Mouse (Mus musculus) liver, embryonic 16.5 days (tissue): ENCODE data around the gene Gm43552. TPM values are rescaled to one million over a fixed set of nuclear protein-coding genes. Genes with fewer than 3 reads are reported as not detected.

Experiments
- ATAC-seq: fragments of 200-750 bp; cut with Nextera tagmentation; 2 replicates; pipeline ENCODE4 v1.8.0; 2017; ENCODE audit warnings: low read depth, mild to moderate bottlenecking, moderate number of reproducible peaks, moderate library complexity
- H3K27ac ChIP-seq: fragments of 300-500 bp; sonication (generic); 2 replicates; pipeline ENCODE4 v1.5.1; 2014; ENCODE audit warnings: mild to moderate bottlenecking, low read length
- H3K27me3 ChIP-seq: fragments of 300-500 bp; sonication (generic); 2 replicates; pipeline ENCODE4 v1.6.1; 2014; ENCODE audit warnings: low read depth, low read length, mixed read lengths; ENCODE audit not compliant: control insufficient read depth, insufficient read depth
- H3K36me3 ChIP-seq: fragments of 300-500 bp; sonication (generic); 2 replicates; pipeline ENCODE4 v1.6.1; 2014; ENCODE audit warnings: mild to moderate bottlenecking; ENCODE audit not compliant: control insufficient read depth, insufficient read depth
- H3K4me1 ChIP-seq: fragments of 300-500 bp; sonication (generic); 2 replicates; pipeline ENCODE4 v1.6.1; 2014; ENCODE audit warnings: low read depth, low read length, mixed read lengths; ENCODE audit not compliant: control insufficient read depth
- H3K4me2 ChIP-seq: fragments of 300-500 bp; sonication (generic); 2 replicates; pipeline ENCODE4 v1.6.1; 2014; ENCODE audit warnings: low read depth, low read length, mixed read lengths
- H3K4me3 ChIP-seq: fragments of 300-500 bp; sonication (generic); 2 replicates; pipeline ENCODE4 v1.5.1; 2014; ENCODE audit warnings: low read depth, mild to moderate bottlenecking, low read length
- H3K9ac ChIP-seq: fragments of 300-500 bp; sonication (generic); 2 replicates; pipeline ENCODE4 v1.6.1; 2014; ENCODE audit warnings: low read depth, low read length
- H3K9me3 ChIP-seq: fragments of 300-500 bp; sonication (generic); replicated peaks from 2 replicates; pipeline ENCODE4 v1.6.1; 2016; ENCODE audit warnings: low read length; ENCODE audit not compliant: control insufficient read depth
- WGBS: fragments of 180-500 bp; shearing (Covaris S2); extraction: QIAGEN DNeasy Blood & Tissue Kit; methylation state at CpG from one replicate; pipeline ENCODE4 v1.1.7; 2014; ENCODE audit not compliant: insufficient replicate concordance; 5-methylcytosine and 5-hydroxymethylcytosine counted together
- polyA plus RNA-seq: library from polyadenylated mRNA; unstranded; fragments of >200 nt; fragmentation: Nextera tagmentation; extraction: Ambion mirVana; gene quantifications from 2 replicates; pipeline ENCODE4 v1.2.1, GENCODE M21; 2015

Gm43552 gene
- polyA plus RNA-seq, 1 experiment from 2014 or later, result not detected

DNA sequence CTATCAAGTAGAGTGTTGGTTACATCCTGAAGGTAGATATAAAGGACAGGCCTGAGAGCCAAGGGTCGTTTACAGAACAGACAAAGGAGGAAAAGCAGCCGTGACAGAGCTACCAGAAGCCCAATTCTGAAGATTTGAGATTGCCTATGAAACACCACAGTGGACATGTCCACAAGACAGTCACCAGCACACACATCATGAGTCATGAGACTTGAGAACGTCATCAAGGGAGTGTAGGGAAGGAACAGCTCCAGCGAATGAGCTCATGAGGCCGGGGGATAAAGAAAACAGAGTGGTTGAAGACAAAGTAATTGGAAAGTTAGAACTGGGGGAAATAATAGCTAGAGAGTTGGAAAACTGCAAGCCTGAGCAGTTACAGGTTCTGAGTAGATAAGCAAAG lies 34.8 kb downstream of the Gm43552 start:
- Histone ChIP-seq H3K27ac (no peak overlapping the region), H3K36me3 (no peaks in the 10 kb centered on the region), H3K9ac (no peak overlapping the region), H3K27me3 (no peaks in the 10 kb centered on the region), H3K9me3 (no peaks in the 10 kb centered on the region), H3K4me2 (no peak overlapping the region), H3K4me1 (no peaks in the 10 kb centered on the region), H3K4me3 (no peak overlapping the region)
- WGBS, result 56% methylated on average over 5 of the region's 5 CpGs
- no peak for ATAC-seq

DNA sequence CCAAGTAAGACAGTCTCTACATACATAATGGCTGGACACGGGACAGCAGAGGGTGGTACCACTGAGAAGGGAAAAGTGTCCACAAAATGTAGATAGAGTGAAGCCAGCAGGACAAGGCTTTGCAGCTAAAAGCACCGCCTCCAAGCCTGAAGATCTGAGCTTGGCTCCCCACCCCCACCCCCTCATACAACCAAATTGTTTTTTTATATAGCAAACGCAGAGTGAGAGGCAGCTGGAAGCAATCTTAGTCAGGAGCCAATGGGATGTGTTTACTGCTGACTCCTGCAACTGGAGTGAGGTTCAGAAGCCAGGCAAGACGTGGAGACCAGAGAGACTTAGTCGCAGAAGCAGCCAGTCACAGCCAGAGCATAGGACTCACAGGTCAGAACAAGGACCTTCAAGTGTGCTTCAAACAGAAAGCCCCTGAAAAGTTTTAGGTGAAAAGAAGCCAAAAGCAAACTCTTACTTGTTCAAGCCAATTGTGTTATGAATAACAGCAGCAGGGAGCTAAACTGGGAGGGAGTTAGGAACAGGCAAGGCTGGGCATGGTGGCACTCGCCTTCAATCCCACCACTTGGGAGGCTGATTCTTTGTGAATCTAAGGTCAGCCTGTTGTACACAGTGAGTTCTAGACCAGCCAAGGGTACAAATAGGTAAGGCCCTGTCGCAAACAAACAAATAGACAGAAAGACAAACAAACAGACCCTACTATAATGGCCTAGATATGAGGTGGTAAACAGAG lies 35.4 kb downstream of the Gm43552 start:
- H3K4me1 ChIP-seq, result no peaks in the 10 kb centered on the region
- H3K36me3 ChIP-seq, result no peaks in the 10 kb centered on the region
- H3K27me3 ChIP-seq, result no peaks in the 10 kb centered on the region
- no peak overlapping the region for H3K4me3 ChIP-seq
- no peaks in the 10 kb centered on the region for H3K9me3 ChIP-seq
- no peak overlapping the region for H3K9ac ChIP-seq
- no peak overlapping the region for H3K27ac ChIP-seq
- 66% methylated on average over 7 of the region's 7 CpGs for WGBS
- no peak overlapping the region for H3K4me2 ChIP-seq
- ATAC-seq, result no peak

DNA sequence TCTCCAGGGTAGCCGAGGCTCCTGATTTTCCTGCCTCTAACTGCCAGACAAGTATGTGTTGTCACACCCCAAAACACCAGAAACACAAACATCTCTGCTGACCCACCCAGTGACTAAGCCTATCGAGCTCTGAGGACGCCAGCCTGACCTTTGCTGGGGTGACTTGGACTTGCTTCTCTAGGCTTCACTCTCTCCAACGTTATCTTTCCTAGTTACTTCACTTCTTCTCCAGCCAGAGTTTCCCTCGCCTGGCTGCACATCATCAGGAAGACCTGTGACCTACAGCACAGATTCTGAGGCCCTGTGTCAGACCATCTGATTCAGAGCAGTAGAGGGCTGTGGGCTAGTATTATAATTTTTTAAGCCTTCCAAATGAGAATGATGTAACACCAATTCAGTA lies 37.9 kb downstream of the Gm43552 start:
- Histone ChIP-seq H3K9me3 (no peaks in the 10 kb centered on the region), H3K36me3 (no peaks in the 10 kb centered on the region), H3K27ac (no peak overlapping the region), H3K4me1 (no peaks in the 10 kb centered on the region), H3K27me3 (no peaks in the 10 kb centered on the region), H3K4me2 (no peak overlapping the region), H3K4me3 (no peak overlapping the region), H3K9ac (no peak overlapping the region)
- no peak for ATAC-seq
- 47% methylated on average over 5 of the region's 5 CpGs for WGBS

DNA sequence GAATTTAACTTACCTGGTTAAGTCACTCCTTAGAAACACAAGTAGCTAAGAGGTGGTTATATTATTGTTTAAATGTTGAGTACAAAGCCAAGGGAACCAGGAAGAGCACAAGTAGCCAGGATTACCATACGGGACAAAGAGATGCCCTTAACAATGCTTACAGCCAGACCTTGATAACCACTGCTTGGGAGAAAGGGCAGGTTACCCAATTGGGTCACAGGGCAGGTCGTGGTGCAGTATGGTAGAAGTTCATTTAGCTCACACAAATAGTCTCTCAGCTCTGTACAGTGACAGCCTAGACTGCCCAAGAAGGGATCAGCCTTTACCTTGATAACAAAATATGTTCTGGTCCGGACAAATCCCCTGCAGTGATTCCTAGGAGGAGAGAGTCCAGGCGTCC lies 43.7 kb downstream of the Gm43552 start:
- no peaks in the 10 kb centered on the region for H3K36me3 ChIP-seq
- H3K27ac ChIP-seq, result no peak overlapping the region
- no peaks in the 10 kb centered on the region for H3K27me3 ChIP-seq
- no peak overlapping the region for H3K4me2 ChIP-seq
- no peak for ATAC-seq
- H3K4me3 ChIP-seq, result no peak overlapping the region
- H3K9me3 ChIP-seq, result no peaks in the 10 kb centered on the region
- H3K9ac ChIP-seq, result no peak overlapping the region
- WGBS, result 62% methylated on average over 4 of the region's 4 CpGs
- no peaks in the 10 kb centered on the region for H3K4me1 ChIP-seq

DNA sequence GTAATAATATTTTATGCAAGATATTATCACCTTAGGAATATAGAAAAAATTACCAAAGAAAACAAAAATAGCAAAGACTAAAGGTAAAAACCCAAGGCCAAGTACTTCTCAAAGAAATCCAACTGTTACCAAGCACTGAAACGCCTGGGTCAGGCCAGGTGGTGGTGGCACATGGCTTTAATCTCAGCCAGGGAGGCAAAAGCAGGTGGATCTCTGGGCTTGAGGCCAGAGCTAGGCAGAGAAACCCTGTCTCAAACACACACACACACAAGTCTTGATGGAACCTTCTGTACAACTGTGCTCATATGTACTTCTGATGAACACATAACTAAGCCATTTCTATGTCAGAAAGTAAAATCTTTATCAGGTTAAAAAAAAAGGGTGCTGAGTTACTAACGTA lies 44.8 kb downstream of the Gm43552 start:
- Histone ChIP-seq H3K27me3 (no peaks in the 10 kb centered on the region), H3K9me3 (no peaks in the 10 kb centered on the region), H3K9ac (no peak overlapping the region), H3K4me3 (no peak overlapping the region), H3K4me1 (no peaks in the 10 kb centered on the region), H3K4me2 (no peak overlapping the region), H3K36me3 (no peaks in the 10 kb centered on the region), H3K27ac (no peak overlapping the region)
- no peak for ATAC-seq
- WGBS, result 51% methylated on average over 2 of the region's 2 CpGs

DNA sequence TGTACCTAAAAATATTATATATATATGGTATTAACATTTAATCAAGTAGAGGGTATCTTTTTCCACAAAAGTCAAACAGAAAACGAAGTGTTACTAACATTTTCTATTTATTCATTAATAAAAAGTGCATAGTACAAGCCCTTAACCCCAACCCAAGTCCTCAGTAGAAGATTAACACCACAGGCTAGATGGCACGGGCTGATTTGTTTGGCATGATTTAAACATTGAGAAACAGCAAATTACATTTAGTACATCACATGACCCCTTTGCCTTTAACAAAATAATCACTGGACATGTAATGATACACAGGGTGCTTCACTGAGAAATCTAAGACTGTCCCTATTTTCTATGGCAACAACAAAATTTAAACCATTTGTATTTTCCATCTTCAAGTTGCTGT lies 45.9 kb downstream of the Gm43552 start:
- Histone ChIP-seq H3K4me1 (no peaks in the 10 kb centered on the region), H3K27ac (no peak overlapping the region), H3K9me3 (no peaks in the 10 kb centered on the region), H3K4me3 (no peak overlapping the region), H3K9ac (no peak overlapping the region), H3K4me2 (no peak overlapping the region), H3K36me3 (no peaks in the 10 kb centered on the region), H3K27me3 (no peaks in the 10 kb centered on the region)
- WGBS, result 58% methylated on average over 2 of the region's 2 CpGs
- ATAC-seq, result no peak

DNA sequence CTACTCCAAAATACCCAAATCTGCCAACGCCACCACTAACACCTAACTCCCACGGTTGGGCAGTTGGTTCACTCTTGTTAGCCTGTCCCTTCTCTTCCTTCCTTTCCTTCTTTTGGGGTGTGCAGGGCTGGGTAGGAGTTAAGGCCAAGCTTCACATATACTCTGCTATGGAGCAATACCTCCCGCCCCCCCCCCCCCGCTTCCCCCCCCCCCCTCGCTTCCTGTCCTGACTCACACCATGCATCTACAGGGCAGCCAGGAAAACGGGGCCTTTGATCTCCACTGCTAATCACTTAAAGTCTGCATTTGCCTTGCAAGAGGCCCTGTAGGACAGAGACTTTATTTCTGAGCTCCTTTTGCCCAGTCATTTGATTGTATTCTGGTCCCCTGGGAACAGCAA lies 47.7 kb downstream of the Gm43552 start:
- Histone ChIP-seq H3K27me3 (no peaks in the 10 kb centered on the region), H3K9ac (no peak overlapping the region), H3K4me2 (no peak overlapping the region), H3K9me3 (no peaks in the 10 kb centered on the region), H3K4me1 (no peaks in the 10 kb centered on the region), H3K4me3 (no peak overlapping the region), H3K36me3 (no peaks in the 10 kb centered on the region), H3K27ac (no peak overlapping the region)
- 29% methylated on average over 4 of the region's 6 CpGs for WGBS
- ATAC-seq, result no peak

DNA sequence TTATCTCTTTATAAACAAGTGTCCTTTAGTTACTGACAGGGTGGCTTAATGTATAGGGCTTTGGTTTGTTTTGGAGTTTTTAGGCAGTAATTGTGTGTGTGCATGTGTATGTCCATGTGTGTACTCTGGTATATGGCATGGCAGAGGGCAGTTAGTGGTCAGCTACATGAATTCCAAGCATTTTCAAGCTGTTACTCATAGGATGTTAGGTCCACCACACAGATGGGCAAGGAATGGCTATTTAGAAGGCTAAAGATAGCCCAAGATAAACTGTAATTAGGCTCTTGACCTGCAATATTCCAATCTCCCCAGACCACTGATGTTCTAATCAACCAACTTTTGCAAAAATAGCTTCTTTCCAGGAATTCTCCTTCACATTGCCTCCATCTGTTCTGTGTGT lies 54.6 kb downstream of the Gm43552 start:
- Histone ChIP-seq H3K4me3 (no peak overlapping the region), H3K36me3 (no peaks in the 10 kb centered on the region), H3K27me3 (no peaks in the 10 kb centered on the region), H3K9ac (no peak overlapping the region), H3K4me1 (peaks cover 10% of the 10 kb centered on the region), H3K4me2 (no peak overlapping the region), H3K27ac (no peak overlapping the region), H3K9me3 (no peaks in the 10 kb centered on the region)
- no peak for ATAC-seq

DNA sequence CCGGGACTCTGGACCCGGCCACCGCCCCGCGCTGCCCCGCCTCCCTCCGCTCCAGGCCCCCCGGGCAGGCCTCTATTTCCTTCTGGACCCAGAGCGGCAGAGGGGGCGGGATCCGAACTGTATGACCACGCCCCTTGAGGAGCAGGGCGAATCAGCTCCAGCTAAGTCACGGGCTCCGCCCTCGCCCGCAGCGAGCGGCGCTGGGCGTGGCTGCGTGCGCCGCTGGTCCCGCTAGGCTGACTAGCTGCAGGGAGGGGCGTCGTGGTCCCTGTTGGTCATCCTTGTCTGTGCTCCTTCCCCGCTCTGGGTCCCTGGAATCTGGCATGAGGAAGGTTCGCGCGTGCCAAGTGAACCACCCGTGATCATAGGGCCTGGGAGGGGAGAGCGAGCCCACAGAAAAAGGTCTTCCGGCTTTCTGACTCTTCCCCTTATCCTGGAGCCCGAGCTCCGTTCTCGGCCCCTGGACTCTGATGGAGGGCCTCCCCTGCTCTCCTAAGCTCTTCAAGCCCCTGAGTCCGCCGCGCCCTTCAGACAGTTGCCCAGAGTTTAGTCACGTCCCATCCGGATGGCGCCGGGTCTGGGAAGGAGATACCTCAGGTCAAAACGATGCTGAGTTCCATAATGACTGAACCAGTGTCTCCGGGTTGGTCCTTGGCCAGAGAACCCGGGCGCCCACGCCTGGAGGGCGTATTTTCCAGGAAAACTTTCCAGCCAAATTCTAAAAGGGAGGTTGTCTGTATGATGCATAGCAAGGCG lies 56.6 kb downstream of the Gm43552 start, which contains the start of gene Ugdh:
Gene Ugdh (minus strand): TSS at position 144 of the 756 bp plus-strand sequence.
- Histone ChIP-seq H3K9ac (peak within 1 kb of the TSS; percentile 78), H3K36me3 (no peaks in the 10 kb centered on the region), H3K4me3 (peak within 1 kb of the TSS; percentile 84), H3K4me1 (peaks cover 10% of the 10 kb centered on the region), H3K4me2 (peak within 1 kb of the TSS; percentile 90), H3K27ac (peak within 1 kb of the TSS; percentile 72), H3K27me3 (no peaks in the 10 kb centered on the region), H3K9me3 (no peaks in the 10 kb centered on the region)
- under 1% methylated on average over 51 of the region's 51 CpGs for WGBS
- peak; percentile 98 for ATAC-seq
